In genomic region chr2:61592699-61593029, GRCm38 (mm10) we compare ENCODE assay signal across 8 mouse cellular contexts. TPM values are rescaled to one million over a fixed set of nuclear protein-coding genes. Genes with fewer than 3 reads are reported as not detected.
DNase-seq lines count a peak whose midpoint lies in the region; ATAC-seq and TF ChIP-seq lines count a peak whose summit lies in the region.

No protein-coding gene starts in this region.

- no peaks in the 10 kb centered on the region for H3K36me3 ChIP-seq in heart, embryonic 10.5 days
- H3K36me3 ChIP-seq in thymus, adult 2 months (ENCODE audit: control insufficient read depth, insufficient read depth, low read length): no peaks in the 10 kb centered on the region
- peaks cover 11% of the 10 kb centered on the region; the same call in 1 of the 2 replicates for H3K36me3 ChIP-seq in liver, embryonic 12.5 days
- H3K36me3 ChIP-seq in stomach, postnatal 0 days (ENCODE audit: control insufficient read depth, insufficient read depth, low read length): no peaks in the 10 kb centered on the region

- H3K9me3 ChIP-seq in heart, embryonic 10.5 days: no peaks in the 10 kb centered on the region
- no peaks in the 10 kb centered on the region for H3K9me3 ChIP-seq in liver, embryonic 12.5 days (replicated peaks)
- H3K9me3 ChIP-seq in stomach, postnatal 0 days (ENCODE audit: control insufficient read depth, low read length): no peaks in the 10 kb centered on the region

- no peak for DNase-seq in heart, embryonic 10.5 days (ENCODE audit: low spot score)
- no peak for DNase-seq in heart, adult 9 months (ENCODE audit: low spot score in 2 of 2)
- no peak for DNase-seq in thymus, adult 2 months
- no peak for DNase-seq in thymus, postnatal 25 days
- no peak for DNase-seq in stomach, postnatal 0 days (ENCODE audit: low spot score)
- no peak for DNase-seq in embryo, embryonic 10.5 days (ENCODE audit: low spot score)
- no peak for DNase-seq in right cerebral cortex, adult 2 months (ENCODE audit: low spot score in 2 of 2)

- ATAC-seq in liver, embryonic 12.5 days: no peak
- no peak for ATAC-seq in stomach, postnatal 0 days (ENCODE audit: low FRiP score, low TSS enrichment)

- H3K4me2 ChIP-seq in liver, embryonic 12.5 days: peak overlapping the region; percentile 83
- H3K4me2 ChIP-seq in stomach, postnatal 0 days (replicated peaks; ENCODE audit: low read depth): peak overlapping the region; percentile 81

- no peak for TF ChIP-seq CTCF in thymus, adult 2 months (IDR thresholded peaks at IDR 0.05; ENCODE audit: borderline replicate concordance, control insufficient read depth, extremely low read depth, insufficient read depth, low read length, poor library complexity)
- no peak for TF ChIP-seq CTCF in stomach, postnatal 0 days (IDR thresholded peaks at IDR 0.05; ENCODE audit: low read depth)

- H3K27ac ChIP-seq in heart, embryonic 10.5 days: peak overlapping the region; percentile 97; the same call in 1 of the 2 replicates
- no peak overlapping the region for H3K27ac ChIP-seq in thymus, adult 2 months (ENCODE audit: control insufficient read depth, insufficient read depth, low read length)
- peak overlapping the region; percentile 70; the same call in 1 of the 2 replicates for H3K27ac ChIP-seq in liver, embryonic 12.5 days
- H3K27ac ChIP-seq in stomach, postnatal 0 days (replicated peaks): no peak overlapping the region

- 0 out of 2 replicates have a peak overlapping the region, but pooled peaks have one; percentile 98 for H3K9ac ChIP-seq in liver, embryonic 12.5 days
- no peak overlapping the region for H3K9ac ChIP-seq in stomach, postnatal 0 days (ENCODE audit: low read length)

- H3K4me3 ChIP-seq in heart, embryonic 10.5 days: peak overlapping the region; percentile 93
- peak overlapping the region; percentile 99; the same call in 1 of the 2 replicates for H3K4me3 ChIP-seq in thymus, adult 2 months (ENCODE audit: control insufficient read depth, insufficient read depth, low read length)
- H3K4me3 ChIP-seq in liver, embryonic 12.5 days: peak overlapping the region; percentile 90
- H3K4me3 ChIP-seq in stomach, postnatal 0 days (ENCODE audit: low read depth, low read length): peak overlapping the region; percentile 93

- TF ChIP-seq POLR2A in thymus, adult 2 months (IDR thresholded peaks at IDR 0.05; ENCODE audit: control insufficient read depth, extremely low read depth, insufficient read depth, low read length, poor library complexity): no peak

- no peak for TF ChIP-seq EP300 in stomach, postnatal 0 days (optimal IDR thresholded peaks at IDR 0.05)

- no peaks in the 10 kb centered on the region for H3K27me3 ChIP-seq in heart, embryonic 10.5 days (ENCODE audit: insufficient read depth, poor library complexity, severe bottlenecking)
- no peaks in the 10 kb centered on the region for H3K27me3 ChIP-seq in thymus, adult 2 months (ENCODE audit: control insufficient read depth, insufficient read depth, low read length)
- no peaks in the 10 kb centered on the region for H3K27me3 ChIP-seq in liver, embryonic 12.5 days (replicated peaks)
- no peaks in the 10 kb centered on the region for H3K27me3 ChIP-seq in stomach, postnatal 0 days (ENCODE audit: control insufficient read depth, insufficient read depth, low read length)

- 15% methylated on average over 5 of the region's 5 CpGs for WGBS in heart, embryonic 10.5 days
- 14% methylated on average over 5 of the region's 5 CpGs for WGBS in thymus, adult 2 months
- WGBS in liver, embryonic 12.5 days (ENCODE audit: insufficient replicate concordance): 11% methylated on average over 5 of the region's 5 CpGs
- 14% methylated on average over 5 of the region's 5 CpGs for WGBS in stomach, postnatal 0 days

- no peaks in the 10 kb centered on the region for H3K4me1 ChIP-seq in heart, embryonic 10.5 days
- H3K4me1 ChIP-seq in thymus, adult 2 months (replicated peaks; ENCODE audit: control insufficient read depth, insufficient read depth, low read length): 0 out of 2 replicates have a peak, but pooled peaks cover 2% of the 10 kb centered on the region
- peaks cover 20% of the 10 kb centered on the region for H3K4me1 ChIP-seq in liver, embryonic 12.5 days
- no peaks in the 10 kb centered on the region for H3K4me1 ChIP-seq in stomach, postnatal 0 days (replicated peaks; ENCODE audit: control insufficient read depth, insufficient read depth)

RNA-seq across cellular contexts. Expression of gene Tank, which starts 14.3 kb away (rescaled TPM):
- polyA plus RNA-seq in heart, embryonic 10.5 days (2016; fragmentation: Nextera tagmentation; extraction: Ambion mirVana): 24.5 and 27.6 TPM in 2 replicates
- polyA plus RNA-seq in thymus, adult 2 months (2012; rRNA removed): 15.5 and 16.0 TPM in 2 replicates
- 27.9 and 28.0 TPM in 2 replicates for polyA plus RNA-seq in liver, embryonic 12.5 days (2016; fragmentation: Nextera tagmentation; extraction: Ambion mirVana)
- 20.7 and 21.9 TPM in 2 replicates for polyA plus RNA-seq in stomach, postnatal 0 days (2015; fragmentation: Nextera tagmentation; extraction: Ambion mirVana)

Comparison
In these comparisons a context has a peak if more than half of its experiments do, and no peak if none do; other contexts are left out.
1. H3K27ac ChIP-seq: peak in heart, embryonic 10.5 days (single experiment) and liver, embryonic 12.5 days (single experiment); none in thymus, adult 2 months (single experiment) and stomach, postnatal 0 days (single experiment).
2. Peak in every context shown above with its lines, with median percentiles within 50 percentile points of each other: H3K4me3 ChIP-seq.